In the genomic region with DNA sequence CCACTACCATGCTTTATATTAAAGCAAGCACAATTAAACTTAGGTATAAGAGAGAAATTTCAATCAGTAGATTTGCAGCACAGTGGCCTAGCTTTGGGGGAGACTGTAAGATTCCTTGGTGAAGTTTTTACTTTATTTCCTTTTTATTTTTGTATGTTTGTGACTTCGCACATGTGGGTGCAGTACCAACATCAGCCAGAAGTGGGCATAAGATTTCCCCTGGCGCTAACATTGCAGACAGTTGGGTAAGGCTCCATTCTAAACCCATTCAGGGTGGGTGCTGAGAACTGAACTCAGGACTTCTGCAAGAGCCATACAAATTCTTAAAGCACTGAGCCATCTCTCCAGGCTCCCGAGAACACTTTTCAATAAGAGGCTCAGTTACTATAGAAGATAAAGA, we compare ENCODE assay signal across 8 mouse cellular contexts.
A peak's percentile ranks its signal among the peaks of the same experiment; 100 is the strongest.
DNase-seq lines count a peak whose midpoint lies in the region; ATAC-seq and TF ChIP-seq lines count a peak whose summit lies in the region.

No protein-coding gene starts in this region.

- H3K9me3 ChIP-seq in embryonic facial prominence, embryonic 13.5 days: no peaks in the 10 kb centered on the region
- H3K9me3 ChIP-seq in embryonic facial prominence, embryonic 10.5 days: no peaks in the 10 kb centered on the region
- no peaks in the 10 kb centered on the region for H3K9me3 ChIP-seq in liver, postnatal 0 days (ENCODE audit: low read length)
- no peaks in the 10 kb centered on the region for H3K9me3 ChIP-seq in liver, embryonic 12.5 days (replicated peaks)
- no peaks in the 10 kb centered on the region for H3K9me3 ChIP-seq in neural tube, embryonic 14.5 days (ENCODE audit: control insufficient read depth, low read length)

- no peak overlapping the region for H3K4me3 ChIP-seq in embryonic facial prominence, embryonic 13.5 days
- no peak overlapping the region for H3K4me3 ChIP-seq in embryonic facial prominence, embryonic 10.5 days
- no peak overlapping the region for H3K4me3 ChIP-seq in liver, postnatal 0 days (ENCODE audit: low read depth, low read length)
- H3K4me3 ChIP-seq in liver, embryonic 12.5 days: no peak overlapping the region
- no peak overlapping the region for H3K4me3 ChIP-seq in neural tube, embryonic 14.5 days (ENCODE audit: low read depth, low read length)

- H3K36me3 ChIP-seq in embryonic facial prominence, embryonic 13.5 days: no peaks in the 10 kb centered on the region
- no peaks in the 10 kb centered on the region for H3K36me3 ChIP-seq in embryonic facial prominence, embryonic 10.5 days (replicated peaks)
- no peaks in the 10 kb centered on the region for H3K36me3 ChIP-seq in liver, postnatal 0 days (replicated peaks; ENCODE audit: insufficient read depth, low read length)
- no peaks in the 10 kb centered on the region for H3K36me3 ChIP-seq in liver, embryonic 12.5 days
- H3K36me3 ChIP-seq in neural tube, embryonic 14.5 days (ENCODE audit: control insufficient read depth, insufficient read depth, low read length): no peaks in the 10 kb centered on the region

- DNase-seq in embryonic facial prominence, embryonic 10.5 days (ENCODE audit: low spot score): no peak
- DNase-seq in liver, postnatal 0 days: no peak
- DNase-seq in R1 (ENCODE audit: low read depth, low spot score): peak; percentile 53
- no peak for DNase-seq in adrenal gland, adult 8-10 months
- DNase-seq in adrenal gland, postnatal 36 days: no peak

- H3K27me3 ChIP-seq in embryonic facial prominence, embryonic 13.5 days: no peaks in the 10 kb centered on the region
- H3K27me3 ChIP-seq in embryonic facial prominence, embryonic 10.5 days (replicated peaks; ENCODE audit: low read depth, poor library complexity, severe bottlenecking): peaks cover 14% of the 10 kb centered on the region; the same call in 1 of the 2 replicates
- H3K27me3 ChIP-seq in liver, postnatal 0 days (ENCODE audit: insufficient read depth, low read length): no peaks in the 10 kb centered on the region
- peaks cover 19% of the 10 kb centered on the region for H3K27me3 ChIP-seq in liver, embryonic 12.5 days (replicated peaks)
- H3K27me3 ChIP-seq in neural tube, embryonic 14.5 days (ENCODE audit: control insufficient read depth, insufficient read depth, low read length): no peaks in the 10 kb centered on the region

- H3K4me1 ChIP-seq in embryonic facial prominence, embryonic 13.5 days: peaks cover 18% of the 10 kb centered on the region
- peaks cover 22% of the 10 kb centered on the region for H3K4me1 ChIP-seq in embryonic facial prominence, embryonic 10.5 days
- peaks cover 5% of the 10 kb centered on the region; the same call in 1 of the 2 replicates for H3K4me1 ChIP-seq in liver, postnatal 0 days (ENCODE audit: insufficient read depth)
- H3K4me1 ChIP-seq in liver, embryonic 12.5 days: peaks cover 4% of the 10 kb centered on the region; the same call in 1 of the 2 replicates
- 0 out of 2 replicates have a peak, but pooled peaks cover 5% of the 10 kb centered on the region for H3K4me1 ChIP-seq in neural tube, embryonic 14.5 days (ENCODE audit: control insufficient read depth, insufficient read depth, low read length)

- 87% methylated on average over 3 of the region's 3 CpGs for WGBS in embryonic facial prominence, embryonic 13.5 days
- WGBS in embryonic facial prominence, embryonic 10.5 days: 85% methylated on average over 3 of the region's 3 CpGs
- WGBS in liver, postnatal 0 days (ENCODE audit: insufficient replicate concordance): 86% methylated on average over 3 of the region's 3 CpGs
- WGBS in liver, embryonic 12.5 days (ENCODE audit: insufficient replicate concordance): 82% methylated on average over 3 of the region's 3 CpGs
- WGBS in neural tube, embryonic 14.5 days: 93% methylated on average over 3 of the region's 3 CpGs

- H3K27ac ChIP-seq in embryonic facial prominence, embryonic 13.5 days: 0 out of 2 replicates have a peak overlapping the region, but pooled peaks have one; percentile 57
- no peak overlapping the region; the same call in 1 of the 2 replicates for H3K27ac ChIP-seq in embryonic facial prominence, embryonic 10.5 days (replicated peaks)
- H3K27ac ChIP-seq in liver, postnatal 0 days (ENCODE audit: low read depth): no peak overlapping the region
- H3K27ac ChIP-seq in liver, embryonic 12.5 days: no peak overlapping the region
- H3K27ac ChIP-seq in neural tube, embryonic 14.5 days (ENCODE audit: low read depth, low read length): peak overlapping the region; percentile 58; the same call in 1 of the 2 replicates

- ATAC-seq in embryonic facial prominence, embryonic 13.5 days (ENCODE audit: insufficient number of reproducible peaks, insufficient read depth, low FRiP score, low TSS enrichment, low read depth): no peak
- ATAC-seq in liver, postnatal 0 days: no peak
- ATAC-seq in liver, embryonic 12.5 days: no peak
- no peak for ATAC-seq in neural tube, embryonic 14.5 days (ENCODE audit: low read depth)

- no peak overlapping the region for H3K4me2 ChIP-seq in embryonic facial prominence, embryonic 13.5 days
- no peak overlapping the region for H3K4me2 ChIP-seq in liver, postnatal 0 days (ENCODE audit: low read depth, low read length)
- H3K4me2 ChIP-seq in liver, embryonic 12.5 days: no peak overlapping the region
- H3K4me2 ChIP-seq in neural tube, embryonic 14.5 days (ENCODE audit: low read depth, low read length): no peak overlapping the region

- TF ChIP-seq EP300 in liver, postnatal 0 days (IDR thresholded peaks at IDR 0.05; ENCODE audit: low read depth): no peak

- 0 out of 2 replicates have a peak, but pooled peaks have one; percentile 38 for TF ChIP-seq CTCF in liver, postnatal 0 days (IDR thresholded peaks at IDR 0.05; ENCODE audit: low read depth)

- no peak overlapping the region for H3K9ac ChIP-seq in embryonic facial prominence, embryonic 13.5 days
- H3K9ac ChIP-seq in liver, postnatal 0 days (replicated peaks): no peak overlapping the region
- H3K9ac ChIP-seq in liver, embryonic 12.5 days: no peak overlapping the region
- no peak overlapping the region for H3K9ac ChIP-seq in neural tube, embryonic 14.5 days (replicated peaks; ENCODE audit: low read depth, low read length)

Comparison
In these comparisons a context has a peak if more than half of its experiments do, and no peak if none do; other contexts are left out.
1. H3K27ac ChIP-seq: peak in embryonic facial prominence, embryonic 13.5 days (single experiment) and neural tube, embryonic 14.5 days (single experiment); none in embryonic facial prominence, embryonic 10.5 days (single experiment), liver, postnatal 0 days (single experiment) and liver, embryonic 12.5 days (single experiment).